Mouse (Mus musculus) ES-Bruce4 (cell line): ENCODE results near the gene Higd2a.

ENCODE experiments used
- CTCF ChIP-seq: IDR thresholded peaks from one replicate; pipeline ENCODE4 v1.8.1; 2011; ENCODE audit warnings: low read depth, low read length
- EP300 ChIP-seq: IDR thresholded peaks from 2 replicates; pipeline ENCODE4 v1.6.1; 2011; ENCODE audit warnings: low read depth, low read length; ENCODE audit not compliant: insufficient read depth
- POLR2A ChIP-seq: IDR thresholded peaks from one replicate; pipeline ENCODE4 v1.8.1; 2011; ENCODE audit warnings: low read length; ENCODE audit not compliant: insufficient read depth

DNA sequence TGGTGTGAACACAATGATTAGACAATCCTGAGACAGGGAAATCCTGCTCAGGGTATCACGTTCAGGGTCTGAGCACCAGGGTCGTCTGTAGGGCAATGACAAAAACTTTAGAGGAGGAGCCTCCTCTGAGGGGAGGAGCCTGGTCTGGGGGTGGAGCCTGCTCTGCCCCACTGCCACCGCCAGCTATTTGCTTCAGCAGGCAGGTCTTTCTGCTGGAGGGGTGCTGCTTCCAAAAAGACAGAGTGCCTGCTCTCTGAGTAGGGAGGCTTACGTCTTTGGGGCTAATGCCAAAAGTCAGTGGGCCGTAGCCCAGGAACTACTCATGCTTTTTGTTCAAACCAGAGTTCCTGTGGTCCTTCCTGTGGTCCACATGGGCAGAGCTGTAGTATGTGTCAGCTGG, 21.6 kb upstream of the Higd2a start:
- TF ChIP-seq EP300 (no peak), CTCF (no peak), POLR2A (no peak)
